Mouse (Mus musculus) brain, embryonic 14.5 days (tissue): ENCODE data around the gene Cd274.

ENCODE experiments used
- CTCF ChIP-seq: fragments of 200-500 bp; IDR thresholded peaks from 2 replicates; pipeline ENCODE4 v1.5.1; 2012; ENCODE audit warnings: inconsistent platforms, mild to moderate bottlenecking, moderate library complexity, borderline replicate concordance; ENCODE audit not compliant: insufficient read depth, insufficient read length; ENCODE audit errors: extremely low read depth
- POLR2A ChIP-seq: fragments of 200-500 bp; IDR thresholded peaks from 2 replicates; pipeline ENCODE4 v1.6.1; 2012; ENCODE audit warnings: mild to moderate bottlenecking, inconsistent platforms, borderline replicate concordance; ENCODE audit not compliant: poor library complexity, insufficient read depth, insufficient read length, severe bottlenecking; ENCODE audit errors: extremely low read depth

DNA sequence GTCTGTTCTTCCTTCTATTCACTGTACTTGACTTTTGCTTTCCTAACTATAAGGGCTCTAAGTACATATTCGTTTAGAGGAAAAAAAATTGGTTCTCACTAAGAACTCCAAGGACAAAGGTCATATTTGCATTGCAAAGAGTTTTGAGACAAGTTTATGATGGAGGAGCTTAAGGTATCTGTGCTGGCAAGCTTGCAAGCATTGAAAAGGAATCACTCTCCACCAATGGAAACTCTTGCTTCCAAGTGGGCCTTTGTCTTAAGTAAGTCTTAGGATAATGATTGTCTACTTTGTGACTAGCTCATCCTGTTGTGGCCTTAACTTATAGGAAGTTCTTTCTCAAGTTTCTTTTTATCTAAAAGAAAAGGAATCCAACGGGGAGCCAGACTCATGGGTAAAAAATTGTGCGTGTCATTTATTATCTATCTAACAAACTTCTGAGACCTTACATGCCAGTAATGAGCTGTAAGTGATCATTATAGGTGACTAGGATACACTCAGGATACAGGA is 49.2 kb downstream of the Cd274 start:
- TF ChIP-seq POLR2A = no peak
- no peak for TF ChIP-seq CTCF
